Mouse (Mus musculus): ENCODE measurements at regions not wholly inside any gene's neighbourhood (a gene's known extent, or its start where the extent isn't known, plus 50 kb on each side); places are given as distances from the start of the nearest gene placed in this dataset.

DNA sequence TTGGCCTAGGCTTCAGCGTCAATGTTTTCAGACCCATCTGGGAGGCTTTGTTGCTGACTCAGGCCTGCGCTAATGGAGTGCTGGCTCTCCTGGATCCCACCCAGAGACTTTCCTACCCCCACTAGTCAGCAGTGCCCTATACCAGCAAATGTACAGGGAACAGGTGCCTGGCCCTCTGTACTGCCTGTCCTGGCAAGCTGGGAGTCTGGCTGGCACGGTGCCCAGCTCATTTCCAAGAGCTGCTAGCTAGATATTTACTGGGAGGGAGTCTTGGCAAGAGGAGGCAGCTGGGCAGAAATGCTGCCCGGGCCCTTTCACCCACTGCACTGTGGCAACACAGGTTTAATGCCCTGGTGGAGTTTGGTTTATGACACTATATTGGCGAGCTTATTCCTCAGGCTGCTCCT lies 197.2 kb downstream of the Emp1 start:
- H3K4me3 ChIP-seq (replicated peaks; ENCODE audit: control insufficient read depth, low read depth, low read length) = no peak overlapping the region

GRCm38 (mm10) chr6:135562267-135562666 lies 199.9 kb downstream of the Emp1 start:
- WGBS = 76% methylated on average over 2 of the region's 2 CpGs
- no peak overlapping the region for H3K4me3 ChIP-seq (replicated peaks; ENCODE audit: control insufficient read depth, low read depth, low read length)
- no peaks in the 10 kb centered on the region for H3K4me1 ChIP-seq (ENCODE audit: control insufficient read depth, insufficient read depth, low read length)
- TF ChIP-seq CTCF (IDR thresholded peaks at IDR 0.05; ENCODE audit: control insufficient read depth, insufficient read depth, low read length) = no peak
- no peak for TF ChIP-seq POLR2A (IDR thresholded peaks at IDR 0.05; ENCODE audit: borderline replicate concordance, control insufficient read depth, low read depth, low read length)
- H3K27ac ChIP-seq (ENCODE audit: control insufficient read depth, insufficient read depth, low read depth, low read length, poor library complexity) = no peak overlapping the region

More for the DNA sequence above, 197.2 kb downstream of the Emp1 start:
- TF ChIP-seq POLR2A (IDR thresholded peaks at IDR 0.05; ENCODE audit: borderline replicate concordance, control insufficient read depth, low read depth, low read length) = no peak
- no peak for TF ChIP-seq CTCF (IDR thresholded peaks at IDR 0.05; ENCODE audit: control insufficient read depth, insufficient read depth, low read length)
- 84% methylated on average over 5 of the region's 5 CpGs for WGBS
- Histone ChIP-seq H3K4me1 (ENCODE audit: control insufficient read depth, insufficient read depth, low read length) (no peaks in the 10 kb centered on the region), H3K27ac (ENCODE audit: control insufficient read depth, insufficient read depth, low read depth, low read length, poor library complexity) (no peak overlapping the region)

DNA sequence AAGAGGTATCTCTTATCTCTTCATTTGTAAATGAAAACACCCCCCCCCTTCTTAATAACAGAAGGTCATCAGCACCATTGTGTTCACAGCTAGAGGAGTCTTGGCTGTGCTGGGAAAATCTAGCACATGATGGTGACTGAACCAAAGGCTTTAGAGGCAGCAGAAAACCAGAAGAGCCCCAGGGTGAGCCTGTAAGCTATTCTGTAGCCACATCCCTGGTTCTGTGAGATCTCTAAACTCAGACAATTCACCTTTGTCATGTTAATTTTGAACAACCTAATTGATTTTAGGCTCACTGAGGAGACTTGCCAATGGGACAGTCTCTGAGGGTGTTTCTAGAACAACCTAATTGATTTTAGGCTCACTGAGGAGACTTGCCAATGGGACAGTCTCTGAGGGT lies 201.4 kb downstream of the Emp1 start:
- Histone ChIP-seq H3K27ac (ENCODE audit: control insufficient read depth, insufficient read depth, low read depth, low read length, poor library complexity) (no peak overlapping the region), H3K4me1 (ENCODE audit: control insufficient read depth, insufficient read depth, low read length) (no peaks in the 10 kb centered on the region), H3K4me3 (replicated peaks; ENCODE audit: control insufficient read depth, low read depth, low read length) (no peak overlapping the region)
- TF ChIP-seq CTCF (IDR thresholded peaks at IDR 0.05; ENCODE audit: control insufficient read depth, insufficient read depth, low read length) (no peak), POLR2A (IDR thresholded peaks at IDR 0.05; ENCODE audit: borderline replicate concordance, control insufficient read depth, low read depth, low read length) (no peak)

DNA sequence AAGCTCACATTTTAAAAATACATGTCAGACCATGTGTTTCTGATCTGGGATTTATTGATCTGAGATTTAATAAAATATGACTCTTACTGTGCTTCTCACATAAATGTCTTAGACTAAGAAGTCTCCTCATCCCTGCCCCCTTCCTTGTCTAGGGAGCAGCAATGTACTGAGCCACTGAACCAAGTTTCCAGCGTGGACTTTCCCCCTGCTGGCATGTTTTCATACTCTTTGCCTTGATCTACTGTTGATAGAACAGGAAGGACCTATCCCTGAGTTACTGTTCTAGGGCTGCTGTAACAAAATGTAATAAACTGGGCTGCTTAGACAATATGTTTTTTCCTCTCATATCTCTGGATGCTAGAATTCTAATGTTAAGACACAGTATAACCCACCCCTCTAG lies 206.7 kb downstream of the Emp1 start:
- no peak for TF ChIP-seq CTCF (IDR thresholded peaks at IDR 0.05; ENCODE audit: control insufficient read depth, insufficient read depth, low read length)
- no peak for TF ChIP-seq POLR2A (IDR thresholded peaks at IDR 0.05; ENCODE audit: borderline replicate concordance, control insufficient read depth, low read depth, low read length)
- 48% methylated on average over 1 of the region's 1 CpGs for WGBS
- no peak overlapping the region for H3K27ac ChIP-seq (ENCODE audit: control insufficient read depth, insufficient read depth, low read depth, low read length, poor library complexity)
- H3K4me3 ChIP-seq (replicated peaks; ENCODE audit: control insufficient read depth, low read depth, low read length) = no peak overlapping the region
- no peaks in the 10 kb centered on the region for H3K4me1 ChIP-seq (ENCODE audit: control insufficient read depth, insufficient read depth, low read length)

DNA sequence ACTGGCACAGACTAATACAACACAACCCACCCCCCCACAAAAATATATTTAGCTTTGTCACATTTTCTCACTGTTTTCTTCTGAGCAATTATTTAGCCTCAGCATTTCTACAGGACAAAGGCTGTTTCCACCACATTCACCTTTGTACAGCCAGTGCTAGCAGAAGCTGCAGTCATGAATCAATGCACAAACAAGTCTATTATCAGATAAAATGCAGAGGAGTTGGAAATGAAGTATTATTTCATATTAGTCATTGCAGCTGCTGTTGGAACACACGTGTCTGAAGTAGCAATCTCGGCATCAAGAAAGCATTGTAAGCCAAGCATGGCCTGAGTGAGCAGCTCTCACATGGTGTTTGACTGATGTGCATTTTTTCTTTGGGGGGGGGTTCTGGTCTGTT lies 212.9 kb downstream of the Emp1 start:
- TF ChIP-seq CTCF (IDR thresholded peaks at IDR 0.05; ENCODE audit: control insufficient read depth, insufficient read depth, low read length) (no peak), POLR2A (IDR thresholded peaks at IDR 0.05; ENCODE audit: borderline replicate concordance, control insufficient read depth, low read depth, low read length) (no peak)
- 69% methylated on average over 2 of the region's 2 CpGs for WGBS
- Histone ChIP-seq H3K4me3 (replicated peaks; ENCODE audit: control insufficient read depth, low read depth, low read length) (no peak overlapping the region), H3K27ac (ENCODE audit: control insufficient read depth, insufficient read depth, low read depth, low read length, poor library complexity) (no peak overlapping the region), H3K4me1 (ENCODE audit: control insufficient read depth, insufficient read depth, low read length) (no peaks in the 10 kb centered on the region)

DNA sequence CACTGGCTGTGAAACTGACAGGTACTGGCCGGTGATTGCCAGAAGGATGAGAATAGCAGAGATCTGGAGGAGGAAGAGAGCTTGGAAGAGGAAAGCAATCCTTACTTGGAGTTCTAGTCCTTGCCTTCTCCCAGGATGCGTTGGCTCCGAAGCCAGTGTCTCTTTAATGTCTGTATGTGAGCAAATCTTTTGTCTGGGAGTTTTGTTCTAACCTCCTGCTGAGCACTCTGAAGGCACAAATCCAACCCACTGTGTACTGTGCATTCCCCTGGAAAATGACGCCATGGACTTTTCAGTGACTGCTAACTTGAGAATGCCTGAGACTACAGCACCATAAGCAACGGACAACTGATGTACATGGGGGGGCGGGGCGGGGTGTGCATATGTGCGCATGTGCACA lies 216.4 kb downstream of the Emp1 start:
- no peak overlapping the region for H3K4me3 ChIP-seq (replicated peaks; ENCODE audit: control insufficient read depth, low read depth, low read length)
- H3K27ac ChIP-seq (ENCODE audit: control insufficient read depth, insufficient read depth, low read depth, low read length, poor library complexity) = no peak overlapping the region
- no peak for TF ChIP-seq CTCF (IDR thresholded peaks at IDR 0.05; ENCODE audit: control insufficient read depth, insufficient read depth, low read length)
- no peak for TF ChIP-seq POLR2A (IDR thresholded peaks at IDR 0.05; ENCODE audit: borderline replicate concordance, control insufficient read depth, low read depth, low read length)
- 93% methylated on average over 8 of the region's 8 CpGs for WGBS
- no peaks in the 10 kb centered on the region for H3K4me1 ChIP-seq (ENCODE audit: control insufficient read depth, insufficient read depth, low read length)

DNA sequence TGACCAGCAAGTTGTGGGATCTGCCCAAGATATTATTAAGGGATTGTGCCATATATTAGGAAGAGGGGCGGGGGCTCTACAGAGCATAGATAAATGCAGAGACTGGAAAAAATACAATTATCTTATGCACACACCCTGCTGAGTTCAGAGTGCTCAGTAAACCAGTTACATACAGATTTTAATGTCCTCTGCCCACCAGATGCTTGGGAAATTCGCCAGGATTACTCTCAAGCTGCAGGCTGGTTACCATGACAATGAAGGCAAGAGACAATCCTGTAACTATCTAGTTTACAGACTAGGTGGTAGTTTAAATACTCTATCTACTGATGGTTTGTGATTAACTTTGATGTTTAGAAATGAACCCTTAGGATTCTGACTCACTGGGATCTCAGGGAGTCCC lies 220.2 kb downstream of the Emp1 start:
- no peak overlapping the region for H3K27ac ChIP-seq (ENCODE audit: control insufficient read depth, insufficient read depth, low read depth, low read length, poor library complexity)
- no peak overlapping the region for H3K4me3 ChIP-seq (replicated peaks; ENCODE audit: control insufficient read depth, low read depth, low read length)
- H3K4me1 ChIP-seq (ENCODE audit: control insufficient read depth, insufficient read depth, low read length) = no peaks in the 10 kb centered on the region
- WGBS = 44% methylated on average over 2 of the region's 2 CpGs
- no peak for TF ChIP-seq CTCF (IDR thresholded peaks at IDR 0.05; ENCODE audit: control insufficient read depth, insufficient read depth, low read length)
- no peak for TF ChIP-seq POLR2A (IDR thresholded peaks at IDR 0.05; ENCODE audit: borderline replicate concordance, control insufficient read depth, low read depth, low read length)

DNA sequence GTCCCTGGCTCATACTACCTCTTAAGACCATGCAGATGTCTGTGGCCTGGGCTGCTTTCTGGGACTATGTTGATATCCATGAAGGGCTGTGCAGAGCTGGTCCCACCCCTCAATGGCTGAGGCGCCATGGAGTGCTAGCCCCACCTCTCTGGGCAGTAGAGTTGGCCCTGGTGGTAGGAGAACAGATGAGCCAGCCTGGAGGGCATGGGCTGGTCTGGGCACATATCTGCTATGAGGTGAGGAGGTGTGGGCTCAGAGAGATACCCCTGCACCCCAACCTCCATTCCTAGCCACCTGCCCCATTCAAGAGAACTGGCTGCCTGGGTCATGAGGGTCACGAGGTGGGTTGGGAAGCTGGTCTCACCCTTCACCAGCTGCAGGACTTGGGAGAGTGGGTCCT lies 222.4 kb downstream of the Emp1 start:
- Histone ChIP-seq H3K4me3 (replicated peaks; ENCODE audit: control insufficient read depth, low read depth, low read length) (no peak overlapping the region), H3K27ac (ENCODE audit: control insufficient read depth, insufficient read depth, low read depth, low read length, poor library complexity) (no peak overlapping the region), H3K4me1 (ENCODE audit: control insufficient read depth, insufficient read depth, low read length) (no peaks in the 10 kb centered on the region)
- TF ChIP-seq POLR2A (IDR thresholded peaks at IDR 0.05; ENCODE audit: borderline replicate concordance, control insufficient read depth, low read depth, low read length) (no peak), CTCF (IDR thresholded peaks at IDR 0.05; ENCODE audit: control insufficient read depth, insufficient read depth, low read length) (no peak)
- 68% methylated on average over 2 of the region's 2 CpGs for WGBS

GRCm38 (mm10) chr6:135590084-135590483 lies 227.7 kb downstream of the Emp1 start:
- TF ChIP-seq CTCF (IDR thresholded peaks at IDR 0.05; ENCODE audit: control insufficient read depth, insufficient read depth, low read length) (no peak), POLR2A (IDR thresholded peaks at IDR 0.05; ENCODE audit: borderline replicate concordance, control insufficient read depth, low read depth, low read length) (no peak)
- Histone ChIP-seq H3K4me1 (ENCODE audit: control insufficient read depth, insufficient read depth, low read length) (no peaks in the 10 kb centered on the region), H3K27ac (ENCODE audit: control insufficient read depth, insufficient read depth, low read depth, low read length, poor library complexity) (no peak overlapping the region), H3K4me3 (replicated peaks; ENCODE audit: control insufficient read depth, low read depth, low read length) (no peak overlapping the region)
